Mouse (Mus musculus) testis, adult 2 months (tissue): Measurements from ENCODE around the gene Rab3b. TPM values are rescaled to one million over a fixed set of nuclear protein-coding genes. Genes with fewer than 3 reads are reported as not detected.

Experiments used
- H3K27ac ChIP-seq: fragments of 200-500 bp; 2 replicates; pipeline ENCODE4 v1.5.1; 2012; ENCODE audit warnings: low read depth, low read length; ENCODE audit not compliant: control insufficient read depth, insufficient read depth
- H3K27me3 ChIP-seq: fragments of 200-500 bp; 2 replicates; pipeline ENCODE4 v1.6.1; 2012; ENCODE audit warnings: mild to moderate bottlenecking, low read length, moderate library complexity; ENCODE audit not compliant: control insufficient read depth, insufficient read depth
- H3K36me3 ChIP-seq: fragments of 200-500 bp; 2 replicates; pipeline ENCODE4 v1.6.1; 2012; ENCODE audit warnings: mild to moderate bottlenecking, low read length; ENCODE audit not compliant: control insufficient read depth, insufficient read depth
- H3K4me1 ChIP-seq: fragments of 200-500 bp; 2 replicates; pipeline ENCODE4 v1.6.1; 2012; ENCODE audit warnings: low read length; ENCODE audit not compliant: control insufficient read depth, insufficient read depth
- H3K4me3 ChIP-seq: fragments of 200-500 bp; 2 replicates; pipeline ENCODE4 v1.5.1; 2012; ENCODE audit warnings: low read depth, mild to moderate bottlenecking, low read length, moderate library complexity, mixed read lengths; ENCODE audit not compliant: control insufficient read depth
- CTCF ChIP-seq: fragments of 200-500 bp; IDR thresholded peaks from 2 replicates; pipeline ENCODE4 v1.5.1; 2012; ENCODE audit warnings: low read depth, mild to moderate bottlenecking, inconsistent platforms, low read length, moderate library complexity; ENCODE audit not compliant: control insufficient read depth, insufficient read depth, insufficient replicate concordance
- POLR2A ChIP-seq: fragments of 200-500 bp; IDR thresholded peaks from 2 replicates; pipeline ENCODE4 v1.6.1; 2012; ENCODE audit warnings: low read depth, mild to moderate bottlenecking, inconsistent platforms, low read length, moderate library complexity; ENCODE audit not compliant: control insufficient read depth
- polyA plus RNA-seq: library from polyadenylated mRNA; depleted of rRNA; stranded (reverse); fragments of >200 nt; gene quantifications from 2 replicates; pipeline ENCODE4 v1.2.3, GENCODE M21; 2012

Gene Rab3b
- polyA plus RNA-seq, 1 experiment, result 7.5 TPM

- Histone ChIP-seq H3K27ac (no peak overlapping the region), H3K27me3 (no peaks in the 10 kb centered on the region), H3K4me1 (no peaks in the 10 kb centered on the region), H3K4me3 (no peak overlapping the region), H3K36me3 (no peaks in the 10 kb centered on the region)
- TF ChIP-seq POLR2A (no peak), CTCF (peak; percentile 71; the same call in 1 of the 2 replicates)
Measured at GRCm38 (mm10) chr4:108869730-108870374, 9.0 kb upstream of the Rab3b start.

- Histone ChIP-seq H3K4me1 (no peaks in the 10 kb centered on the region; the same call in 1 of the 2 replicates), H3K27ac (no peak overlapping the region), H3K27me3 (no peaks in the 10 kb centered on the region), H3K36me3 (no peaks in the 10 kb centered on the region), H3K4me3 (no peak overlapping the region)
- TF ChIP-seq POLR2A, result no peak
- no peak for TF ChIP-seq CTCF
Measured at GRCm38 (mm10) chr4:108873746-108874145, 5.1 kb upstream of the Rab3b start.

GRCm38 (mm10) chr4:108877901-108878300, 962 bp upstream of the Rab3b start:
- Histone ChIP-seq H3K36me3 (no peaks in the 10 kb centered on the region), H3K4me3 (no peak overlapping the region), H3K27me3 (no peaks in the 10 kb centered on the region), H3K27ac (no peak overlapping the region), H3K4me1 (peaks cover 8% of the 10 kb centered on the region)
- TF ChIP-seq CTCF (no peak), POLR2A (no peak)

GRCm38 (mm10) chr4:108883815-108884214, 5.0 kb downstream of the Rab3b start:
- TF ChIP-seq POLR2A (no peak), CTCF (no peak)
- Histone ChIP-seq H3K36me3 (no peaks in the 10 kb centered on the region), H3K4me1 (peaks cover 8% of the 10 kb centered on the region), H3K27ac (no peak overlapping the region), H3K4me3 (no peak overlapping the region), H3K27me3 (no peaks in the 10 kb centered on the region)

- Histone ChIP-seq H3K36me3 (no peaks in the 10 kb centered on the region), H3K4me3 (no peak overlapping the region), H3K27ac (no peak overlapping the region), H3K27me3 (no peaks in the 10 kb centered on the region), H3K4me1 (no peaks in the 10 kb centered on the region)
- TF ChIP-seq CTCF (no peak), POLR2A (no peak)
Measured at GRCm38 (mm10) chr4:108887456-108887855, 8.6 kb downstream of the Rab3b start.

- peaks cover 5% of the 10 kb centered on the region; the same call in 1 of the 2 replicates for H3K4me1 ChIP-seq
- no peaks in the 10 kb centered on the region for H3K27me3 ChIP-seq
- TF ChIP-seq CTCF (no peak), POLR2A (no peak)
- no peak overlapping the region for H3K4me3 ChIP-seq
- H3K36me3 ChIP-seq, result no peaks in the 10 kb centered on the region
- no peak overlapping the region for H3K27ac ChIP-seq
Measured at GRCm38 (mm10) chr4:108890876-108891275, 12.0 kb downstream of the Rab3b start.

- Histone ChIP-seq H3K27me3 (no peaks in the 10 kb centered on the region), H3K27ac (no peak overlapping the region), H3K4me1 (peaks cover 2% of the 10 kb centered on the region), H3K36me3 (no peaks in the 10 kb centered on the region), H3K4me3 (no peak overlapping the region)
- no peak for TF ChIP-seq POLR2A
- no peak for TF ChIP-seq CTCF
Measured at GRCm38 (mm10) chr4:108900421-108900820, 21.6 kb downstream of the Rab3b start.
